Mouse (Mus musculus) heart, embryonic 11.5 days (tissue): ENCODE data around the gene Ercc8. TPM values are rescaled to one million over a fixed set of nuclear protein-coding genes. Genes with fewer than 3 reads are reported as not detected.

Source experiments
- ATAC-seq: fragments of 200-750 bp; cut with Nextera tagmentation; replicated peaks from 2 replicates; pipeline ENCODE4 v1.8.0; 2017; ENCODE audit warnings: moderate library complexity; ENCODE audit not compliant: insufficient number of reproducible peaks, low FRiP score, low TSS enrichment
- H3K27ac ChIP-seq: fragments of 300-500 bp; sonication (generic); 2 replicates; pipeline ENCODE4 v1.5.1; 2014; ENCODE audit warnings: mild to moderate bottlenecking, low read depth, low read length
- H3K27me3 ChIP-seq: fragments of 300-500 bp; sonication (generic); 2 replicates; pipeline ENCODE4 v1.6.1; 2014; ENCODE audit warnings: mild to moderate bottlenecking, low read length, mixed read lengths; ENCODE audit not compliant: control insufficient read depth, insufficient read depth
- H3K36me3 ChIP-seq: fragments of 300-500 bp; sonication (generic); 2 replicates; pipeline ENCODE4 v1.6.1; 2014; ENCODE audit warnings: mild to moderate bottlenecking, low read length, moderate library complexity, mixed read lengths; ENCODE audit not compliant: control insufficient read depth, insufficient read depth
- H3K4me1 ChIP-seq: fragments of 300-500 bp; sonication (generic); 2 replicates; pipeline ENCODE4 v1.6.1; 2014; ENCODE audit warnings: low read length; ENCODE audit not compliant: control insufficient read depth, insufficient read depth
- H3K4me2 ChIP-seq: fragments of 300-500 bp; sonication (generic); 2 replicates; pipeline ENCODE4 v1.6.1; 2014; ENCODE audit warnings: mild to moderate bottlenecking, moderate library complexity
- H3K4me3 ChIP-seq: fragments of 300-500 bp; sonication (generic); 2 replicates; pipeline ENCODE4 v1.5.1; 2014; ENCODE audit warnings: low read depth, low read length
- H3K9ac ChIP-seq: fragments of 300-500 bp; sonication (generic); 2 replicates; pipeline ENCODE4 v1.6.1; 2014; ENCODE audit warnings: mild to moderate bottlenecking, low read depth, low read length, moderate library complexity
- H3K9me3 ChIP-seq: fragments of 300-500 bp; sonication (generic); replicated peaks from 2 replicates; pipeline ENCODE4 v1.6.1; 2016; ENCODE audit warnings: low read length; ENCODE audit not compliant: control insufficient read depth
- WGBS: fragments of 180-500 bp; shearing (Covaris S2); extraction: QIAGEN DNeasy Blood & Tissue Kit; methylation state at CpG from one replicate; pipeline ENCODE4 v1.1.7; 2014; ENCODE audit not compliant: insufficient replicate concordance; 5-methylcytosine and 5-hydroxymethylcytosine counted together
- polyA plus RNA-seq: library from polyadenylated mRNA; unstranded; fragments of >200 nt; fragmentation: Nextera tagmentation; extraction: Ambion mirVana; gene quantifications from 2 replicates; pipeline ENCODE4 v1.2.1, GENCODE M21; 2014

Gene Ercc8
- polyA plus RNA-seq, 1 experiment from 2014 or later, result 14.7 TPM

DNA sequence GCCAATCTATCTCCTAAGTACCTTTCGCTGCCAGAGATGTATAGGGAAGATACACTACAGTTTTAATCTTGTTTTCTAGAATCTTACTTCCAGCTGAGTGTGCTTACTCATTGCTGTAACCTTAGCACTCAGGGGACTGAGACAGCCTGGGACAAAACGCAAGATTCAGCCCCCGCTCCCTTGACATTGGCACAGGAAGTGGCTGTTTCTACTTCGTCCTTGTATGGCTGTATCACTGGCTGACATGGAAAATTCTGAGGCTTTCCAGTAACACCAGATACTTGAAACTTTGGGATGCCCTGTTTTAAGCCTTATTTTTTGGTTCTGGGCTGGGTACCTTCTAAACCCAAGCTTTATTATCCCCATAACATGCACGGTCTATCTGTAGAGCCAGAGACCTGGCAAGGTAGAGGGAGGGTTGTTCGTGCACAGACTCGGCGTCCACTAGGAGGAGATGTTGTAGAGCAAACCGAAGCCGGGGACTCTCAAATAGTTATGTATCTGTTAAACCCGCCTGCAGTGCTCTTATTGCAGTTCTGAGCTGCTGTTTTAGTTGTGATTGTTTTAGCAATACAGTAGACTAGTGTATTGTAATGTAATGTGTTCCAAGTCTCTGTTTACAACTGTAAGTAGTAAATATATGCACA is 32.7 kb downstream of the Ercc8 start:
- Histone ChIP-seq H3K9ac (no peak overlapping the region), H3K4me2 (no peak overlapping the region), H3K36me3 (no peaks in the 10 kb centered on the region; the same call in 1 of the 2 replicates), H3K4me1 (no peaks in the 10 kb centered on the region), H3K27me3 (no peaks in the 10 kb centered on the region), H3K4me3 (no peak overlapping the region), H3K27ac (no peak overlapping the region), H3K9me3 (no peaks in the 10 kb centered on the region)
- ATAC-seq, result no peak
- 55% methylated on average over 11 of the region's 11 CpGs for WGBS

DNA sequence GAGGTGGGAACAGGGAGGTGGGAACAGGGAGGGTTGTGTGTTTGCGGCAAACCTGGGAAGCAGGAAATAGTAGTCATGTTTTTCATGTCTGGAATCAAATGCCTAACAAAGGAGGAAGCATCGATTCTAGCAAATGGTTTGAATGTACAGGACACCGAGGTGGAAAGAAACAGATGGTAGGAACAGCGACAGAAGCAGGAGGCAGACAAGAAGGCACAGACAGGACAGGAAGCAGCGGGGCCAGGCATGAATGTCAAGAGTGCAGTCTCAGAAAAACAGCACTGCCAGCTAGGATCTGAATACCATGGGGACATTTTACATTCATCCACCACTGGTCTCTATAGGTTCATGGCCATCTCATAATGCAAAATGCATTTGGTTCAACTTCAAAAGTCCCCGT is 36.9 kb downstream of the Ercc8 start:
- no peaks in the 10 kb centered on the region for H3K27me3 ChIP-seq
- H3K27ac ChIP-seq, result no peak overlapping the region
- H3K9ac ChIP-seq, result no peak overlapping the region
- no peaks in the 10 kb centered on the region; the same call in 1 of the 2 replicates for H3K36me3 ChIP-seq
- ATAC-seq, result no peak
- H3K4me2 ChIP-seq, result no peak overlapping the region
- 79% methylated on average over 6 of the region's 6 CpGs for WGBS
- H3K4me3 ChIP-seq, result no peak overlapping the region
- no peaks in the 10 kb centered on the region for H3K9me3 ChIP-seq
- no peaks in the 10 kb centered on the region for H3K4me1 ChIP-seq

DNA sequence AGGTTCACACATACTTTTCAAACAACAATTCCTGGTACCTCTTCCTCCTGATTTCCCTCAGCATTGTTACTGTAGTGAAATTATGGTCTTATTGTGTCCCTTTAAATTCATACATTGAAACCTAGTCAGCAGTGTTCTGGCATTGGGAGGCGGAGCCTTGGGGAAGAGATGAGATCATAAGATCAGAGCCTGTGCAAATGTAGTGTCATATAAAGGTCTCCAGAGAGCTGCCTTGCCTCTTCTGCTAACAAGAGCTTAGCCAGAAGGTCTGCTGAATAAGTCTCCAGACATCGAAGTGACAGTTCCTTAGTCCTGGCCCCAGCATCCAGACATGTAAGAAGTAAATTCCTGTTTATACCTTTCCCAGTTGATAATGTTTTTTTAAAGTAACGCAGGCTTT is 46.3 kb downstream of the Ercc8 start:
- Histone ChIP-seq H3K36me3 (no peaks in the 10 kb centered on the region), H3K27ac (no peak overlapping the region), H3K4me3 (no peak overlapping the region), H3K27me3 (no peaks in the 10 kb centered on the region), H3K9me3 (no peaks in the 10 kb centered on the region), H3K4me2 (no peak overlapping the region), H3K9ac (no peak overlapping the region), H3K4me1 (no peaks in the 10 kb centered on the region)
- 84% methylated on average over 3 of the region's 3 CpGs for WGBS
- no peak for ATAC-seq

DNA sequence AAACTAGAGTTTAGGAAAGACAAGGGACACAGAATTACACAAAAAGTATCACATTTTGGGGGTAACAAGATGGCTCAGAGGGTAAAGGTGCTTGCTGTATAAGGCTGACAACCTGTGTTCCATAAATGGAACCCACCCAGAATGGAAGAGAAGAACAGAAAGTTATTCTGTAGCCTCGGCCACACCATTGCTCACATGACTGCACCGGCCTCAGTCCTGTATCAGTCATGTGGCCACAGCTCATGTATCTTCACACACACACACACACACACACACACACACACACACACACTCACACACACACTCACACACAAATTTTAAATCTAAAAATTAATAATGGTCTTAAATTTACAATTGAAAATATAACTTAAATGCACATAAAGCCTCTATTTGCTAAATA is 48.9 kb downstream of the Ercc8 start:
- no peak for ATAC-seq
- no peaks in the 10 kb centered on the region for H3K36me3 ChIP-seq
- no peaks in the 10 kb centered on the region for H3K4me1 ChIP-seq
- no peaks in the 10 kb centered on the region for H3K9me3 ChIP-seq
- H3K27ac ChIP-seq, result no peak overlapping the region
- no peak overlapping the region for H3K4me3 ChIP-seq
- no peak overlapping the region for H3K9ac ChIP-seq
- H3K27me3 ChIP-seq, result peaks cover 5% of the 10 kb centered on the region
- no peak overlapping the region for H3K4me2 ChIP-seq
- WGBS, result 83% methylated on average over 2 of the region's 2 CpGs

DNA sequence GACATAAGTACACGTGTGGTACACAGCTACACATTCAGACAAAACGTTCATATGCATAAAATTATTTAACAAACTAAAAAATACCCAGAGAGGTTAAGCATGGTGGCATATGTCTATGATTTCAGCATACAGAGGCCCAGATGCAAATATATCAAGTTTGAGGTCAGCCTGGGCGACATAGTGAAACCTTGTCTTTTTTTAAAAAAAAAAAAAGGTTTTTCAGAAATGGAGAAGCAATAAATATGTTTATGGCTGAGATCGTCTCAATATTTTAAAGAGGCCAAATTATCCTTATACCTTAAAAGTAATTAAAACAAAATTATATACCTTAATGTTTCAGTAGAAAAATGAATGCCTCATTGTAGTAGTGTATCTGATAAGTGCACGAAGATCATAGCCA is 49.6 kb downstream of the Ercc8 start:
- no peak for ATAC-seq
- Histone ChIP-seq H3K27me3 (peaks cover 6% of the 10 kb centered on the region), H3K4me2 (no peak overlapping the region), H3K27ac (no peak overlapping the region), H3K4me1 (no peaks in the 10 kb centered on the region), H3K9ac (no peak overlapping the region), H3K36me3 (no peaks in the 10 kb centered on the region), H3K9me3 (no peaks in the 10 kb centered on the region), H3K4me3 (no peak overlapping the region)
- WGBS, result 71% methylated on average over 5 of the region's 5 CpGs

DNA sequence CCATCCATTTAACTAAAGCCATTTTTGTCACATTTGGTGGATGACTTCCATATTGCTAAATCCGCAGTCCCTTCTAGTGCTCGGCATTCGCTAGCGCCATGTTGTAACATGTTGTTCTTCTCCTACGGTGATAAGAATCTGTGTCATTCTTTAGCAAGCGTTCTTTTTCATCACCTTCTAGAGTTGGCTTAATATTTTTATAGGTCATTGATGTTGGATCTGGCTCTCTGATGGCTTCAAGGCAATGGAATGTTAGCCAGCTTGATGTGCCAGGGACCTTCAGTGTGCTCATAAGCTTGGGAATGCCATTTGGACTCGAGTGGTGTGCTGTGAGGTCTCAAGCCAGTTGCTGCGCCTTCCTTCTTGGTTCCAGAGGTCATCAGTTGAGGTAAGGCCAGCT is 52.4 kb downstream of the Ercc8 start:
- 87% methylated on average over 8 of the region's 8 CpGs for WGBS
- Histone ChIP-seq H3K4me2 (no peak overlapping the region), H3K27me3 (peaks cover 28% of the 10 kb centered on the region), H3K36me3 (no peaks in the 10 kb centered on the region), H3K27ac (no peak overlapping the region), H3K4me3 (no peak overlapping the region), H3K4me1 (peaks cover 7% of the 10 kb centered on the region; the same call in 1 of the 2 replicates), H3K9me3 (no peaks in the 10 kb centered on the region), H3K9ac (no peak overlapping the region)
- ATAC-seq, result no peak

DNA sequence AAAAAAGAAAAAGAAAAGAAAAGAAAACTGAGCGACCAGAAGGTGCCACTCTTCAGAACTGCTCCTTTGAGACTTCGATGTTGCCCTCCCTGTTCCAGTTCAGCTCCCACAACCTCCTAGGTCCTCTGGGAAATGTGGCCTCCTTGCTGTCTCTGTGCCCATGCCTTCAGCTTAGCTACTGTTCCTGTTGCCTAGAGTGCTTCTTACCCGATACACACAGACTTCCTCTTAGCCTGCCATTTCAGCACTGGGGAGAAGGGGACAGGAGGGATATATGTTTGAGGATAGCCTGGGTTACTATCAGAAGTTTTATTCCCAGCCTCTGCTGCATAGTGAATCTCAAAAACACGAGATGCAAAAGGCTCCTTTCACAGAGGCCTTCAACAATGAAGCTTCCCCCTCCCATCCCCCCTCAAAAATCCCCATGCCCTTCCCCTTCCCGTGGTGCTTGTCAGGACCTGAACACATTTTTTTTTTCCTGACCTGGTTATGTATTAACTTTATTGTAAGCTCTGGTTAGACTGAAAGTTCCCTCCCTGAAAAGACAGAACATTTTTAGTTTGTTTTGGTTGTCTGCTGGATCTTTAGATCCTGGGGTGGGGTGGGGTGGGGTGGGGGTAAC is 54.0 kb downstream of the Ercc8 start:
- H3K27ac ChIP-seq, result no peak overlapping the region
- ATAC-seq, result no peak
- no peaks in the 10 kb centered on the region for H3K9me3 ChIP-seq
- WGBS, result 58% methylated on average over 5 of the region's 5 CpGs
- no peak overlapping the region for H3K9ac ChIP-seq
- no peak overlapping the region for H3K4me3 ChIP-seq
- no peak overlapping the region for H3K4me2 ChIP-seq
- peaks cover 7% of the 10 kb centered on the region; the same call in 1 of the 2 replicates for H3K4me1 ChIP-seq
- no peaks in the 10 kb centered on the region for H3K36me3 ChIP-seq
- peaks cover 37% of the 10 kb centered on the region for H3K27me3 ChIP-seq

DNA sequence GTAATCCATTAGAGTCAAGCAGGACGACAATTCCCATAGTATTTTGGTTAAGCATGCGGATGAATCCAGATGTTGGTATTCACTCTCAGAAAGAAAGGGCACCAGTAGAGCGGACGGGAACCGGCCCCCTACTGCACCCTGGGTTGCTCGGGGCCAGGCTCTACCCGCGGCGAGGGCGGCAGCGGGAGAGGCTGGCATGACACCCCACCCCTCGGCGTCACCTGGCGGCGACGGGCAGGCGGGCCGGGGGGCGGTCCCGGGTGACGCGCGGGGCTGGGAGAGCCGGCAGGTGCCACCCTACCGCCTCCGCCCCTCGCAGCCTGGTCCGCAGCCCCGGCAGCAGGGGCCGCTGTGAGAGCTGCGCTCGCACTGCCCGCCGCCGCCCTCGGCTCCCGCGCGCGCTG is 55.6 kb downstream of the Ercc8 start, which contains the start of gene Elovl7:
TSS of gene Elovl7 (plus strand) at position 324 of the 404 bp plus-strand sequence.
- H3K9me3 ChIP-seq, result no peaks in the 10 kb centered on the region
- peaks cover 7% of the 10 kb centered on the region; the same call in 1 of the 2 replicates for H3K4me1 ChIP-seq
- peaks cover 46% of the 10 kb centered on the region for H3K27me3 ChIP-seq
- H3K4me2 ChIP-seq, result peak within 1 kb of the TSS; percentile 93
- peak within 1 kb of the TSS; percentile 65 for H3K4me3 ChIP-seq
- ATAC-seq, result peak; percentile 82
- peak within 1 kb of the TSS; percentile 57 for H3K9ac ChIP-seq
- under 1% methylated on average over 39 of the region's 40 CpGs for WGBS
- H3K27ac ChIP-seq, result no peak within 1 kb of the TSS
- no peaks in the 10 kb centered on the region for H3K36me3 ChIP-seq
